Mouse (Mus musculus): ENCODE measurements at regions not wholly inside any gene's neighbourhood (a gene's known extent, or its start where the extent isn't known, plus 50 kb on each side); places are given as distances from the start of the nearest gene placed in this dataset.
A peak's percentile ranks its signal among the peaks of the same experiment; 100 is the strongest.

DNA sequence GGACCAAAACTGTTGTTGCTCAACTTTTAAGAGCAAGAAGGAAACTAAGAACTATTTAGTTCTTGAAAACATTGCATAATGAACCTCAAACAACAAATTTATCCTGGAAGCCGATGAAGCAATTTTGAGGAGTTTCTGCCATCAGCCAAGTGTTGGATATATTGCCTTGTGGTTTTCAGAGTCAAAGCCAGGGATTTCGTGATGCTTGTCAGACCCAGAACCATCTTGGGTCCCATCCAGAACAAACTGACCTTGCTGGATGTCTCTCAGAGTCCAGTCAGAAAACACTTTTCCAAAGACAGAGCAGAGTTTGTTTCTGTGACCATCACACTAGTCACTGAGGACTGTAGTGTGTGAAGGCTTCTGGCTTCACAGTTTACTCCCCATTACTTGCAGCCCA is 267.8 kb downstream of the Ice1 start:
- Histone ChIP-seq H3K4me2 (replicated peaks; ENCODE audit: low read depth, low read length) (no peak overlapping the region), H3K9me3 (ENCODE audit: low read length) (no peaks in the 10 kb centered on the region), H3K4me3 (ENCODE audit: low read length) (no peak overlapping the region), H3K27ac (ENCODE audit: low read length) (no peak overlapping the region), H3K4me1 (ENCODE audit: insufficient read depth, low read length) (no peaks in the 10 kb centered on the region), H3K9ac (replicated peaks; ENCODE audit: low read length) (no peak overlapping the region), H3K27me3 (ENCODE audit: insufficient read depth, low read length) (no peaks in the 10 kb centered on the region), H3K36me3 (ENCODE audit: insufficient read depth, low read length) (no peaks in the 10 kb centered on the region)
- WGBS, result 61% methylated on average over 2 of the region's 2 CpGs
- ATAC-seq (ENCODE audit: low FRiP score, low TSS enrichment), result no peak

- ATAC-seq (ENCODE audit: low FRiP score, low TSS enrichment), result no peak
- 71% methylated on average over 6 of the region's 6 CpGs for WGBS
- Histone ChIP-seq H3K9me3 (ENCODE audit: low read length) (no peaks in the 10 kb centered on the region), H3K9ac (replicated peaks; ENCODE audit: low read length) (no peak overlapping the region), H3K4me1 (ENCODE audit: insufficient read depth, low read length) (no peaks in the 10 kb centered on the region), H3K4me2 (replicated peaks; ENCODE audit: low read depth, low read length) (no peak overlapping the region), H3K27me3 (ENCODE audit: insufficient read depth, low read length) (no peaks in the 10 kb centered on the region), H3K36me3 (ENCODE audit: insufficient read depth, low read length) (no peaks in the 10 kb centered on the region), H3K27ac (ENCODE audit: low read length) (no peak overlapping the region), H3K4me3 (ENCODE audit: low read length) (no peak overlapping the region)
These were observed 256.7 kb downstream of the Ice1 start for GRCm38 (mm10) chr13:70380772-70381171.

DNA sequence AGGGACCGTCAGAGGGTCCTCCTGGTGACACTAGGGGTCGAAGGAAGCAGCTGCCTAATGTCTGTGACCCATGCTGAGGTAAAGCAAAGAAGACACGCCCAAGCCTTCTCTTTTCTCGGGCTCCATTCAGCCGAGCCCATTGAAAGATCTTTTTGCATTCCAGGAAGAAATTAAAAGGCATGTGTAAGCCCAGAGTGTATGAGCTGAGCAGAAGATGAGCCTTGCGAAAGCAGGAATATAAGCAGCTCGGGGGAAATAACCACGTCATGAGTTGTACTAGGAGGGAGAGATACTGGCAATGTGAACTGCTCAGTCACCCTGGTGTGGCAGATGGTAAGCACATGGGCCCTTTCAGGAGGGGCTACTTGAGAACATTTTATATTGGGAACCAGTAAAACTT is 252.1 kb downstream of the Ice1 start:
- no peak overlapping the region for H3K4me3 ChIP-seq (ENCODE audit: low read length)
- 66% methylated on average over 8 of the region's 8 CpGs for WGBS
- H3K27me3 ChIP-seq (ENCODE audit: insufficient read depth, low read length), result no peaks in the 10 kb centered on the region
- H3K4me2 ChIP-seq (replicated peaks; ENCODE audit: low read depth, low read length), result no peak overlapping the region
- no peak overlapping the region for H3K27ac ChIP-seq (ENCODE audit: low read length)
- H3K36me3 ChIP-seq (ENCODE audit: insufficient read depth, low read length), result no peaks in the 10 kb centered on the region
- H3K9ac ChIP-seq (replicated peaks; ENCODE audit: low read length), result no peak overlapping the region
- H3K4me1 ChIP-seq (ENCODE audit: insufficient read depth, low read length), result no peaks in the 10 kb centered on the region
- no peaks in the 10 kb centered on the region for H3K9me3 ChIP-seq (ENCODE audit: low read length)
- no peak for ATAC-seq (ENCODE audit: low FRiP score, low TSS enrichment)

GRCm38 (mm10) chr13:70412788-70413187 is 224.6 kb downstream of the Ice1 start:
- no peak overlapping the region for H3K9ac ChIP-seq (replicated peaks; ENCODE audit: low read length)
- no peaks in the 10 kb centered on the region for H3K27me3 ChIP-seq (ENCODE audit: insufficient read depth, low read length)
- H3K4me3 ChIP-seq (ENCODE audit: low read length), result no peak overlapping the region
- H3K4me1 ChIP-seq (ENCODE audit: insufficient read depth, low read length), result no peaks in the 10 kb centered on the region
- no peak for ATAC-seq (ENCODE audit: low FRiP score, low TSS enrichment)
- no peak overlapping the region for H3K4me2 ChIP-seq (replicated peaks; ENCODE audit: low read depth, low read length)
- no peaks in the 10 kb centered on the region for H3K9me3 ChIP-seq (ENCODE audit: low read length)
- no peaks in the 10 kb centered on the region for H3K36me3 ChIP-seq (ENCODE audit: insufficient read depth, low read length)
- 88% methylated on average over 1 of the region's 1 CpGs for WGBS
- H3K27ac ChIP-seq (ENCODE audit: low read length), result no peak overlapping the region

GRCm38 (mm10) chr13:70418156-70418555 is 219.3 kb downstream of the Ice1 start:
- no peaks in the 10 kb centered on the region for H3K4me1 ChIP-seq (ENCODE audit: insufficient read depth, low read length)
- H3K27me3 ChIP-seq (ENCODE audit: insufficient read depth, low read length), result no peaks in the 10 kb centered on the region
- ATAC-seq (ENCODE audit: low FRiP score, low TSS enrichment), result no peak
- 78% methylated on average over 2 of the region's 2 CpGs for WGBS
- no peak overlapping the region for H3K4me3 ChIP-seq (ENCODE audit: low read length)
- H3K9me3 ChIP-seq (ENCODE audit: low read length), result no peaks in the 10 kb centered on the region
- no peak overlapping the region for H3K4me2 ChIP-seq (replicated peaks; ENCODE audit: low read depth, low read length)
- H3K27ac ChIP-seq (ENCODE audit: low read length), result no peak overlapping the region
- H3K9ac ChIP-seq (replicated peaks; ENCODE audit: low read length), result no peak overlapping the region
- no peaks in the 10 kb centered on the region for H3K36me3 ChIP-seq (ENCODE audit: insufficient read depth, low read length)

GRCm38 (mm10) chr13:70439419-70439818 is 198.0 kb downstream of the Ice1 start:
- no peaks in the 10 kb centered on the region for H3K36me3 ChIP-seq (ENCODE audit: insufficient read depth, low read length)
- no peak for ATAC-seq (ENCODE audit: low FRiP score, low TSS enrichment)
- H3K9ac ChIP-seq (replicated peaks; ENCODE audit: low read length), result no peak overlapping the region
- H3K4me2 ChIP-seq (replicated peaks; ENCODE audit: low read depth, low read length), result no peak overlapping the region
- WGBS, result 70% methylated on average over 1 of the region's 1 CpGs
- no peak overlapping the region for H3K27ac ChIP-seq (ENCODE audit: low read length)
- H3K9me3 ChIP-seq (ENCODE audit: low read length), result no peaks in the 10 kb centered on the region
- no peaks in the 10 kb centered on the region for H3K4me1 ChIP-seq (ENCODE audit: insufficient read depth, low read length)
- H3K27me3 ChIP-seq (ENCODE audit: insufficient read depth, low read length), result no peaks in the 10 kb centered on the region
- H3K4me3 ChIP-seq (ENCODE audit: low read length), result no peak overlapping the region

DNA sequence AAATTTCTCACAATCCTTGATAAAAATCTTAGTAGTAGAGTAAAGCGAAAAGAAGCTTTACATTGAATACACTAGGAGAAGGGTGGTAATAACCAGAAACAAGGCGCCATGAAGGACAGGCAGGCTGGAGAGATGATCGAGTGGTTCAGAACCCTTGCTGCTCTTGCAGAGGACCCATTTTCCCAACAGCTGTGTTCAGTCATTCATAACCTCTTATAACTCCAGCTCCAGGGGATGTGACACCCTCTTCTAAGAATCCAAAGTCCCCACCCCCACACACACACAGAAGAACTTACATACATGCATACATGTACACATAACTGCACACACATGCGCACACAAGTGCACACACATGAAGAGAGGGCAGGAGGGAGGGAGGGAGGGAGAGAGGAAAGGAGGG is 190.5 kb downstream of the Ice1 start:
- no peaks in the 10 kb centered on the region for H3K36me3 ChIP-seq (ENCODE audit: insufficient read depth, low read length)
- no peaks in the 10 kb centered on the region for H3K4me1 ChIP-seq (ENCODE audit: insufficient read depth, low read length)
- 78% methylated on average over 4 of the region's 4 CpGs for WGBS
- no peaks in the 10 kb centered on the region for H3K9me3 ChIP-seq (ENCODE audit: low read length)
- no peak overlapping the region for H3K4me2 ChIP-seq (replicated peaks; ENCODE audit: low read depth, low read length)
- no peak overlapping the region for H3K9ac ChIP-seq (replicated peaks; ENCODE audit: low read length)
- no peak overlapping the region for H3K27ac ChIP-seq (ENCODE audit: low read length)
- no peak for ATAC-seq (ENCODE audit: low FRiP score, low TSS enrichment)
- H3K4me3 ChIP-seq (ENCODE audit: low read length), result no peak overlapping the region
- no peaks in the 10 kb centered on the region for H3K27me3 ChIP-seq (ENCODE audit: insufficient read depth, low read length)

DNA sequence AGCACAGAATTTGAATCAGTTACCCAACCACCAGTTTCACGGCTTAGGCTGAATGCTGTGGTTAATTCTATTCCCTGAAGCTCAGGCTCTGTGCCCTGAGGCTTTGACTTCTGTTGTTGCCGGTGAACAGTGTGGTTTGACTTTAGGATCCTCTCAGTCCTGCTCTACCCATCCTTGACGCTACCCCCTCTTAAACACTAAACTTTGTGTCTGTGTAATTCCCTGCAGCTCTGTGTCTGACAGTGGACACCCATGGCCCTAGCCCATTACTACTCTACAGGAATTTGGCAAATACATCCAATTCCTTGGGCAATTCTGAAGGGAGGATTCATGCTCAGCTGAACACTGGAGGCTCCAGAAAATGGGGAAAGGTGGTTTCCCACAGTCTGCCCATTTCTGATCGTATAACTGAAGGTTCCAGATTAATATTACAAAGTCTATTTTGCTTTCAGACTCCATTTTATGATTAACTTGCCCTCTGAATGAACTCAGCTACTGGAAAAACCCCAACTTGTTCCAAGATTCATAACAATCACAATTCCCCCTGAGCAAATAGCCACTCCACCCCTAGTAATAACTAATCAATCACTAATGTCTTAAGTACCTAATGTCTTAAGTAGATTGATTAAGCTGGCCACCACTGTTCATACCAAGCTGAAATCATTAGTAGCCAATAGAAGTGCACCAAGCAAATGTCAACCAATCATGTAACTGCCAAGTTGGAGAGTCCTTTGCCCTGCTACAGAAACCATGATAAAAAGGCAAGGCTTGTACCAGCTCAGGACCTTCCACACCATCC is 182.6 kb downstream of the Ice1 start:
- H3K9me3 ChIP-seq (ENCODE audit: low read length), result no peaks in the 10 kb centered on the region
- H3K4me1 ChIP-seq (ENCODE audit: insufficient read depth, low read length), result no peaks in the 10 kb centered on the region
- H3K27me3 ChIP-seq (ENCODE audit: insufficient read depth, low read length), result no peaks in the 10 kb centered on the region
- 0 out of 2 replicates have a peak, but pooled peaks have one; percentile 46 for ATAC-seq (ENCODE audit: low FRiP score, low TSS enrichment)
- H3K4me3 ChIP-seq (ENCODE audit: low read length), result no peak overlapping the region
- H3K9ac ChIP-seq (replicated peaks; ENCODE audit: low read length), result no peak overlapping the region
- H3K36me3 ChIP-seq (ENCODE audit: insufficient read depth, low read length), result no peaks in the 10 kb centered on the region
- no peak overlapping the region for H3K27ac ChIP-seq (ENCODE audit: low read length)
- 61% methylated on average over 4 of the region's 4 CpGs for WGBS
- H3K4me2 ChIP-seq (replicated peaks; ENCODE audit: low read depth, low read length), result no peak overlapping the region

GRCm38 (mm10) chr13:70458406-70458805 is 179.0 kb downstream of the Ice1 start:
- Histone ChIP-seq H3K4me3 (ENCODE audit: low read length) (no peak overlapping the region), H3K4me2 (replicated peaks; ENCODE audit: low read depth, low read length) (no peak overlapping the region), H3K27me3 (ENCODE audit: insufficient read depth, low read length) (no peaks in the 10 kb centered on the region), H3K9ac (replicated peaks; ENCODE audit: low read length) (no peak overlapping the region), H3K27ac (ENCODE audit: low read length) (no peak overlapping the region), H3K36me3 (ENCODE audit: insufficient read depth, low read length) (no peaks in the 10 kb centered on the region), H3K4me1 (ENCODE audit: insufficient read depth, low read length) (no peaks in the 10 kb centered on the region), H3K9me3 (ENCODE audit: low read length) (no peaks in the 10 kb centered on the region)
- no peak for ATAC-seq (ENCODE audit: low FRiP score, low TSS enrichment)
- 71% methylated on average over 3 of the region's 3 CpGs for WGBS

- Histone ChIP-seq H3K27ac (ENCODE audit: low read length) (no peak overlapping the region), H3K4me3 (ENCODE audit: low read length) (no peak overlapping the region), H3K36me3 (ENCODE audit: insufficient read depth, low read length) (no peaks in the 10 kb centered on the region), H3K9ac (replicated peaks; ENCODE audit: low read length) (no peak overlapping the region), H3K4me1 (ENCODE audit: insufficient read depth, low read length) (no peaks in the 10 kb centered on the region), H3K27me3 (ENCODE audit: insufficient read depth, low read length) (no peaks in the 10 kb centered on the region), H3K9me3 (ENCODE audit: low read length) (no peaks in the 10 kb centered on the region), H3K4me2 (replicated peaks; ENCODE audit: low read depth, low read length) (no peak overlapping the region)
- ATAC-seq (ENCODE audit: low FRiP score, low TSS enrichment), result no peak
- WGBS, result 78% methylated on average over 5 of the region's 5 CpGs
These were observed 172.4 kb downstream of the Ice1 start for GRCm38 (mm10) chr13:70464996-70465395.
